Mouse (Mus musculus) hindbrain, embryonic 13.5 days (tissue): ENCODE results near the gene Col5a2. TPM values are rescaled to one million over a fixed set of nuclear protein-coding genes. Genes with fewer than 3 reads are reported as not detected.
A peak's percentile ranks its signal among the peaks of the same experiment; 100 is the strongest.
"Not testable (repeated sequence)": the region's sequence is repeated elsewhere in the genome, so short reads cannot be mapped to it uniquely, and the experiment has no call there.

Experiments
- ATAC-seq: fragments of 200-750 bp; cut with Nextera tagmentation; 2 replicates; pipeline ENCODE4 v1.8.0; 2017; ENCODE audit warnings: moderate TSS enrichment; ENCODE audit not compliant: low FRiP score
- H3K27ac ChIP-seq: fragments of 300-500 bp; sonication (generic); 2 replicates; pipeline ENCODE4 v1.5.1; 2015; ENCODE audit warnings: inconsistent platforms, mild to moderate bottlenecking, moderate library complexity
- H3K27me3 ChIP-seq: fragments of 300-500 bp; sonication (generic); 2 replicates; pipeline ENCODE4 v1.6.1; 2015; ENCODE audit warnings: mild to moderate bottlenecking, inconsistent platforms
- H3K36me3 ChIP-seq: fragments of 300-500 bp; sonication (generic); 2 replicates; pipeline ENCODE4 v1.6.1; 2015; ENCODE audit warnings: mild to moderate bottlenecking, inconsistent platforms
- H3K4me1 ChIP-seq: fragments of 300-500 bp; sonication (generic); replicated peaks from 2 replicates; pipeline ENCODE4 v1.6.1; 2015; ENCODE audit warnings: inconsistent platforms
- H3K4me2 ChIP-seq: fragments of 300-500 bp; sonication (generic); 2 replicates; pipeline ENCODE4 v1.6.1; 2015; ENCODE audit warnings: inconsistent platforms, mild to moderate bottlenecking, moderate library complexity
- H3K4me3 ChIP-seq: fragments of 300-500 bp; sonication (generic); 2 replicates; pipeline ENCODE4 v1.5.1; 2015; ENCODE audit warnings: mild to moderate bottlenecking, inconsistent platforms
- H3K9ac ChIP-seq: fragments of 300-500 bp; sonication (generic); 2 replicates; pipeline ENCODE4 v1.6.1; 2015; ENCODE audit warnings: mild to moderate bottlenecking, inconsistent platforms
- H3K9me3 ChIP-seq: fragments of 300-500 bp; sonication (generic); 2 replicates; pipeline ENCODE4 v1.6.1; 2016; ENCODE audit warnings: inconsistent platforms
- WGBS: fragments of 180-500 bp; shearing (Covaris S2); methylation state at CpG from one replicate; pipeline ENCODE4 v1.1.7; 2015; 5-methylcytosine and 5-hydroxymethylcytosine counted together
- polyA plus RNA-seq: library from polyadenylated mRNA; unstranded; fragments of >200 nt; fragmentation: Nextera tagmentation; extraction: Ambion mirVana; gene quantifications from 2 replicates; pipeline ENCODE4 v1.2.1, GENCODE M21; 2015

The Col5a2 gene
- polyA plus RNA-seq, result 17.9 and 20.7 TPM in 2 replicates

GRCm38 (mm10) chr1:45502865-45503332, at the start of gene Col5a2:
TSS of gene Col5a2 (minus strand) at chr1:45503282.
- Histone ChIP-seq H3K9me3 (no peaks in the 10 kb centered on the region), H3K4me2 (peak within 1 kb of the TSS; percentile 53), H3K4me1 (peaks cover 4% of the 10 kb centered on the region; the same call in 1 of the 2 replicates), H3K36me3 (no peaks in the 10 kb centered on the region), H3K27ac (peak within 1 kb of the TSS; percentile 5; the same call in 1 of the 2 replicates), H3K4me3 (peak within 1 kb of the TSS; percentile 38), H3K27me3 (no peaks in the 10 kb centered on the region), H3K9ac (peak within 1 kb of the TSS; percentile 58)
- 34% methylated on average over 12 of the region's 12 CpGs for WGBS
- peak; percentile 65 for ATAC-seq

DNA sequence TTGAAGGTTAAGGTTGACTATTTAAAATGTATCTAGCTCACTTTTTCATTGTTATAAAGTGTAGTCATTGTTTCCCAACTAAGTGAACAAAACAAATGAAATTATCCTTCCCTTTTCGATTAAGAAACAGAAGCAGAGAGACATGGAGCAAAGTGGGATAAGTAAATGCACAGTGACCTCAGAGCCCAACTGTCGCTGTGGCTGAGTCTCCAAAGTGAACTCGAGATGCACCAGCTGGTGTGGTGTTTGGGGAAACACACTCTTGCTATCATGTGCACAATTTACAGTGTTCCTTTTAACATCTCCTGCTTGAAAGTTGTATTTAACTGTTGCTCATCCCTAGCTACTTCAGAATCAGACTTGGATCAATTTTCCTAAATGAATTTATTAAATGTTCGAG, 47.4 kb upstream of the Col5a2 start:
- no peak overlapping the region for H3K9ac ChIP-seq
- H3K36me3 ChIP-seq, result no peaks in the 10 kb centered on the region
- no peaks in the 10 kb centered on the region for H3K27me3 ChIP-seq
- peaks cover 4% of the 10 kb centered on the region; the same call in 1 of the 2 replicates for H3K9me3 ChIP-seq
- H3K4me3 ChIP-seq, result no peak overlapping the region
- 82% methylated on average over 4 of the region's 4 CpGs for WGBS
- no peaks in the 10 kb centered on the region for H3K4me1 ChIP-seq
- H3K4me2 ChIP-seq, result no peak overlapping the region
- no peak overlapping the region for H3K27ac ChIP-seq
- ATAC-seq, result no peak

DNA sequence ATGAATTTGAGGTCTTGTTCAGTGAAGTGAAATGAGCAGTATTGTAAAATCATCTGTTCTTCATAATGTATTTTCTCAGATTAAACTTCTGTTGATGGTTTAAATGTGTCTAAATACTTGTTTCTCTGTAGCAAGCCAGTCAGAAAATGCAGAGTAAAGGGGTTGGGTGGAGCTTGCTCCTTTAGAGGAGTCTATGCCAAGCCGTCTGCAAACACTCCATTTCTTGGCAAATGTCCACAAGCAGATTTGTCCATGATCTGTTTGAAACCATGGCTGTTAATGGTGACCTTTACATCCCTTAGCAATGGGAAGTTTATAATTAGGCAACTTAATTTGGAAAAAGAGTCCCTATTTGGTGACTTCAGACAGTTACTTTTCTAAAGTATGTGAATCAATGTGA, 38.8 kb upstream of the Col5a2 start:
- WGBS, result 58% methylated on average over 1 of the region's 1 CpGs
- no peak overlapping the region for H3K27ac ChIP-seq
- no peak overlapping the region for H3K9ac ChIP-seq
- no peaks in the 10 kb centered on the region for H3K27me3 ChIP-seq
- no peak for ATAC-seq
- H3K4me2 ChIP-seq, result no peak overlapping the region
- no peak overlapping the region for H3K4me3 ChIP-seq
- no peaks in the 10 kb centered on the region for H3K36me3 ChIP-seq
- H3K4me1 ChIP-seq, result no peaks in the 10 kb centered on the region
- no peaks in the 10 kb centered on the region for H3K9me3 ChIP-seq

DNA sequence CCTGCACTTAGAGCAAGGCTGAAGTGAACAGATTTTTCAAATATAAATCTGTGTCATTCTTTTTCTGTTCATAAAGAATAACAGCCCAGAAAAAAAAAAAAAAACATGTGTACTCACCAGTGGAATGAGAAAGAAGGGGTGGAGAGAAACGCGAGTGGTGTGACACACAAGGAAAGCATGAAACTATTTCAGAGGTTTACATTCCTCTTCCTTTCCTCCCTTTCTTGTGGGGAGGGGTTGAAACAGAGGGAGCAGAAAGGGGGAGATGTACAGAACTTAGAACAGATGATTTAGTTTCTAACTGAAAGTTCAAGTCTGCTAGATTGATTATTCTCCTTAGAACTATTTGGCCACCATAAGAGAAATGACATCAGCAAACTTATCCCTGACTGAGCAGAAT, 38.1 kb upstream of the Col5a2 start:
- H3K9ac ChIP-seq, result no peak overlapping the region
- ATAC-seq, result no peak
- H3K9me3 ChIP-seq, result no peaks in the 10 kb centered on the region
- WGBS, result 84% methylated on average over 2 of the region's 2 CpGs
- H3K4me1 ChIP-seq, result no peaks in the 10 kb centered on the region
- no peak overlapping the region for H3K4me3 ChIP-seq
- H3K4me2 ChIP-seq, result no peak overlapping the region
- no peak overlapping the region for H3K27ac ChIP-seq
- H3K36me3 ChIP-seq, result no peaks in the 10 kb centered on the region
- H3K27me3 ChIP-seq, result no peaks in the 10 kb centered on the region

DNA sequence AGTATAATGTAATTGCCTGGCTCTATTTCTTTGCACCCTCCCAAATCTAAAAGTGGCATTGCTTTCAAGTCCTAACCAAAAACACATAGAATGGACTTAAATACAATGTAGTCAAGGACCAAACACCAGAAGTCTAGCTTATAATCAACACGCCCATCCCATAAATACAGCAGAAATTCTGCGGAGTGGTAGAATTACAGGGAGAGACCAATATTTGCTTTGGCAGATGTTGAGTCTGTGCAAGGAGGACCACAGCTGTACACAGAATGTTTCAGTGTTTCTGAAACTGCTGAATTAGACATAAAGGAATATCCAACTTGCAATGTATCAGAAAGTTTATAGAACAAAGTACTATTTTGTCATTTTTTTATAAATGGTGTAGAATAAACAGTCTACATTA, 28.4 kb upstream of the Col5a2 start:
- H3K9me3 ChIP-seq, result no peaks in the 10 kb centered on the region
- no peaks in the 10 kb centered on the region for H3K27me3 ChIP-seq
- WGBS, result 91% methylated on average over 2 of the region's 2 CpGs
- H3K4me3 ChIP-seq, result no peak overlapping the region
- no peaks in the 10 kb centered on the region for H3K36me3 ChIP-seq
- H3K9ac ChIP-seq, result no peak overlapping the region
- no peak overlapping the region for H3K27ac ChIP-seq
- H3K4me2 ChIP-seq, result no peak overlapping the region
- ATAC-seq, result no peak
- no peaks in the 10 kb centered on the region for H3K4me1 ChIP-seq

- H3K36me3 ChIP-seq, H3K4me1 ChIP-seq, H3K4me3 ChIP-seq, H3K9me3 ChIP-seq, H3K27ac ChIP-seq, H3K27me3 ChIP-seq, ATAC-seq, H3K4me2 ChIP-seq, H3K9ac ChIP-seq: not testable (repeated sequence)
Observed at GRCm38 (mm10) chr1:45527476-45527875, 24.4 kb upstream of the Col5a2 start.

- WGBS, result 89% methylated on average over 3 of the region's 3 CpGs
- no peak overlapping the region for H3K4me3 ChIP-seq
- no peaks in the 10 kb centered on the region for H3K36me3 ChIP-seq
- no peaks in the 10 kb centered on the region for H3K4me1 ChIP-seq
- no peaks in the 10 kb centered on the region for H3K27me3 ChIP-seq
- H3K4me2 ChIP-seq, result no peak overlapping the region
- H3K9ac ChIP-seq, result no peak overlapping the region
- no peak overlapping the region for H3K27ac ChIP-seq
- H3K9me3 ChIP-seq, result no peaks in the 10 kb centered on the region
- no peak for ATAC-seq
Observed at GRCm38 (mm10) chr1:45523601-45524000, 20.5 kb upstream of the Col5a2 start.

DNA sequence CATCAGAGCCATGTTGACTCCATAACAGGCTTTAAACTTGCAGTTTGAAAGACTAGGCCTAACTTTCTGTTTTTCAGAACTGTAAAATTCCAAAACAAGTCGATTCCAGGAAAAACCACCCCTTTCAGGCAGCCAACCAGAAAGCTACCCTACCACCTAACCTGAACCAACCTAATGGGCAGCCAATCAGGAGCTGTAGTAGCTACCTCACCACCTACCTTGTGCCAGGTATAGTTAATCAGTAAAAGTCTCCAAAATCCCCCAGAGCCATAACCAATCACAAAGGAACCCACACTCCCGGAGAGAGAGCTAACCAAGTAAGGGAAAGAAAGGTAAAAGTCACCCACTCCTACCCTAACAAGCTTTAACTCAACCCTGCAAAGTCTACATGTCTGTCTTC, 18.4 kb upstream of the Col5a2 start:
- Histone ChIP-seq H3K36me3 (no peaks in the 10 kb centered on the region), H3K4me3 (no peak overlapping the region), H3K27me3 (no peaks in the 10 kb centered on the region), H3K27ac (no peak overlapping the region), H3K9ac (no peak overlapping the region), H3K9me3 (no peaks in the 10 kb centered on the region), H3K4me1 (no peaks in the 10 kb centered on the region), H3K4me2 (no peak overlapping the region)
- no peak for ATAC-seq
- WGBS, result 84% methylated on average over 2 of the region's 2 CpGs

DNA sequence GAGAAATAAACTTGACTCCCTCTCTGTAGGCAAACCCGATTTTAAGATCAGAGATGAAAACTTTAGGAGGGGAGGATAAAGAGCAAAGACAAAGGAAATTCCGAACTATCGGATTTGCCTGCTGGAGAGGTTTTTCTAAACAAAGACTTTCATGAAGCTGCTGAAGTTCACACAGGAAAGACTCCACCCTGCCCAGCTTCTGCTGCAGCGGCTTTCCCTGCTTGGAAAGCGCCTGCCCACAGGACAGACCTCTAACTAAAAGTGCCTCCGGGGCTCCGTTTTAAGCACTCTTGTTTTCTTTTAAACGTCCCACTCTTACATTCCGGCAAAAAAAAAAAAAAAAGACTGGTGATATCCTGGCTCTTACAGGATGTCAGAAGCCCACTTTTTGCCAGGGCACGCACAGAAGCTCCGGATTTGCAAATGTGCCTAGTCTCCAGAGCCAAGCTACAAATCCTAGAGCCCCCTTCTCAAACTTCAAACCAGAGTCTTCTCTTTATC, 791 bp downstream of the Col5a2 start:
- 10% methylated on average over 11 of the region's 11 CpGs for WGBS
- H3K36me3 ChIP-seq, result no peaks in the 10 kb centered on the region
- peak overlapping the region; percentile 53 for H3K4me2 ChIP-seq
- H3K9me3 ChIP-seq, result no peaks in the 10 kb centered on the region
- H3K4me1 ChIP-seq, result peaks cover 4% of the 10 kb centered on the region; the same call in 1 of the 2 replicates
- peak overlapping the region; percentile 38 for H3K4me3 ChIP-seq
- 0 out of 2 replicates have a peak, but pooled peaks have one; percentile 46 for ATAC-seq
- H3K27me3 ChIP-seq, result no peaks in the 10 kb centered on the region
- peak overlapping the region; percentile 5; the same call in 1 of the 2 replicates for H3K27ac ChIP-seq
- H3K9ac ChIP-seq, result peak overlapping the region; percentile 58

- no peaks in the 10 kb centered on the region for H3K9me3 ChIP-seq
- ATAC-seq, result no peak
Observed at GRCm38 (mm10) chr1:45501437-45501836, 1.6 kb downstream of the Col5a2 start.

DNA sequence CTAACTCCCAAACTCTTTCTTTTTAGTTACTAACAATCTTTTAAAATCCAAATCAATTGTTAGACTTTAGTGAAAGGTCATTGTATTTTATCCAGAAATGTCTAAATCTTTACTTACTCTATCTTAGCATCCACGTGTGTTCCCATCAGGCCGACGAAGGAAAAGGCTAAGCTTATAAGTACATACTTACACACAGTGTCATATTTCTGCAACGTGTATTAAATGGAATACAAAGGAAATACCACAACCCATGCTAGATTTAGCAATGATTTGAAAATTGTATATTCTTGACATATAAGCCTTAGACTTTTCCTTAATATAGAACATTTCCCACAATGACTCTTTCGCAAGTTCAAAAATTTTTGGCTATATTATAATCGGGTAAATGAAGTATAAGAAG, 2.6 kb downstream of the Col5a2 start:
- peaks cover 4% of the 10 kb centered on the region; the same call in 1 of the 2 replicates for H3K4me1 ChIP-seq
- no peak overlapping the region for H3K27ac ChIP-seq
- no peak overlapping the region for H3K4me3 ChIP-seq
- no peak for ATAC-seq
- no peaks in the 10 kb centered on the region for H3K36me3 ChIP-seq
- H3K9me3 ChIP-seq, result no peaks in the 10 kb centered on the region
- H3K9ac ChIP-seq, result no peak overlapping the region
- H3K4me2 ChIP-seq, result no peak overlapping the region
- H3K27me3 ChIP-seq, result no peaks in the 10 kb centered on the region
- 92% methylated on average over 6 of the region's 6 CpGs for WGBS

More at GRCm38 (mm10) chr1:45501437-45501836, 1.6 kb downstream of the Col5a2 start:
- 66% methylated on average over 6 of the region's 6 CpGs for WGBS
- H3K4me2 ChIP-seq, result peak overlapping the region; percentile 53
- H3K9ac ChIP-seq, result no peak overlapping the region
- H3K27ac ChIP-seq, result no peak overlapping the region
- no peaks in the 10 kb centered on the region for H3K27me3 ChIP-seq
- peaks cover 4% of the 10 kb centered on the region; the same call in 1 of the 2 replicates for H3K4me1 ChIP-seq
- H3K4me3 ChIP-seq, result peak overlapping the region; percentile 38
- H3K36me3 ChIP-seq, result no peaks in the 10 kb centered on the region

- H3K9ac ChIP-seq, result no peak overlapping the region
- H3K36me3 ChIP-seq, result no peaks in the 10 kb centered on the region
- H3K27ac ChIP-seq, result no peak overlapping the region
- H3K4me2 ChIP-seq, result no peak overlapping the region
- ATAC-seq, result no peak
- H3K9me3 ChIP-seq, result no peaks in the 10 kb centered on the region; the same call in 1 of the 2 replicates
- no peaks in the 10 kb centered on the region for H3K27me3 ChIP-seq
- 92% methylated on average over 2 of the region's 2 CpGs for WGBS
- no peaks in the 10 kb centered on the region for H3K4me1 ChIP-seq
- H3K4me3 ChIP-seq, result no peak overlapping the region
Observed at GRCm38 (mm10) chr1:45495025-45495424, 8.1 kb downstream of the Col5a2 start.

- H3K4me3 ChIP-seq, result no peak overlapping the region
- no peaks in the 10 kb centered on the region; the same call in 1 of the 2 replicates for H3K9me3 ChIP-seq
- H3K9ac ChIP-seq, result no peak overlapping the region
- no peaks in the 10 kb centered on the region for H3K4me1 ChIP-seq
- H3K27ac ChIP-seq, result no peak overlapping the region
- ATAC-seq, result no peak
- WGBS, result 86% methylated on average over 4 of the region's 4 CpGs
- no peaks in the 10 kb centered on the region for H3K27me3 ChIP-seq
- H3K36me3 ChIP-seq, result no peaks in the 10 kb centered on the region
- no peak overlapping the region for H3K4me2 ChIP-seq
Observed at GRCm38 (mm10) chr1:45492130-45492723, 10.9 kb downstream of the Col5a2 start.
